Mouse (Mus musculus) forebrain, embryonic 11.5 days (tissue): ENCODE measurements at regions not wholly inside any gene's neighbourhood (a gene's known extent, or its start where the extent isn't known, plus 50 kb on each side); places are given as distances from the start of the nearest gene placed in this dataset.
"Not testable (repeated sequence)": the region's sequence is repeated elsewhere in the genome, so short reads cannot be mapped to it uniquely, and the experiment has no call there.

Experiments
- ATAC-seq: fragments of 200-750 bp; cut with Nextera tagmentation; replicated peaks from 2 replicates; pipeline ENCODE4 v1.8.0; 2017; ENCODE audit warnings: moderate TSS enrichment; ENCODE audit not compliant: low FRiP score
- DNase-seq: peaks from one replicate; pipeline ENCODE4 v3.0.0-alpha.2; 2017; ENCODE audit warnings: low spot score
- H3K27ac ChIP-seq: fragments of 300-500 bp; sonication (generic); 2 replicates; pipeline ENCODE4 v1.5.1; 2014; ENCODE audit warnings: low read depth, low read length
- H3K27me3 ChIP-seq: fragments of 300-500 bp; sonication (generic); 2 replicates; pipeline ENCODE4 v1.6.1; 2014; ENCODE audit warnings: mild to moderate bottlenecking, low read length, mixed read lengths; ENCODE audit not compliant: control insufficient read depth, insufficient read depth
- H3K36me3 ChIP-seq: fragments of 300-500 bp; sonication (generic); 2 replicates; pipeline ENCODE4 v1.6.1; 2014; ENCODE audit warnings: mild to moderate bottlenecking, low read length, moderate library complexity, mixed read lengths; ENCODE audit not compliant: control insufficient read depth, insufficient read depth
- H3K4me1 ChIP-seq: fragments of 300-500 bp; sonication (generic); replicated peaks from 2 replicates; pipeline ENCODE4 v1.6.1; 2014; ENCODE audit warnings: low read length, mixed read lengths; ENCODE audit not compliant: control insufficient read depth, insufficient read depth
- H3K4me2 ChIP-seq: fragments of 300-500 bp; sonication (generic); 2 replicates; pipeline ENCODE4 v1.6.1; 2014; ENCODE audit warnings: low read depth, mild to moderate bottlenecking, low read length, moderate library complexity, mixed read lengths; ENCODE audit not compliant: severe bottlenecking
- H3K4me3 ChIP-seq: fragments of 300-500 bp; sonication (generic); 2 replicates; pipeline ENCODE4 v1.5.1; 2014; ENCODE audit warnings: low read depth, low read length
- H3K9ac ChIP-seq: fragments of 300-500 bp; sonication (generic); 2 replicates; pipeline ENCODE4 v1.6.1; 2014; ENCODE audit warnings: low read length
- H3K9me3 ChIP-seq: fragments of 300-500 bp; sonication (generic); 2 replicates; pipeline ENCODE4 v1.6.1; 2016; ENCODE audit warnings: low read length, mixed read lengths; ENCODE audit not compliant: control insufficient read depth
- WGBS: fragments of 180-500 bp; shearing (Covaris S2); extraction: QIAGEN DNeasy Blood & Tissue Kit; methylation state at CpG from one replicate; pipeline ENCODE4 v1.1.7; 2014; 5-methylcytosine and 5-hydroxymethylcytosine counted together

- 87% methylated on average over 4 of the region's 4 CpGs for WGBS
- DNase-seq (no peak), ATAC-seq (no peak)
- Histone ChIP-seq H3K36me3 (no peaks in the 10 kb centered on the region), H3K4me3 (no peak overlapping the region), H3K4me1 (no peaks in the 10 kb centered on the region), H3K9ac (no peak overlapping the region), H3K27ac (no peak overlapping the region), H3K27me3 (no peaks in the 10 kb centered on the region), H3K4me2 (no peak overlapping the region), H3K9me3 (no peaks in the 10 kb centered on the region)
Measured at GRCm38 (mm10) chr6:4149663-4150062, 62.9 kb upstream of the Bet1 start.

- H3K36me3 ChIP-seq = no peaks in the 10 kb centered on the region
- H3K27me3 ChIP-seq = no peaks in the 10 kb centered on the region
- H3K4me3 ChIP-seq = no peak overlapping the region
- ATAC-seq (no peak), DNase-seq (no peak)
- 85% methylated on average over 2 of the region's 2 CpGs for WGBS
- no peaks in the 10 kb centered on the region for H3K9me3 ChIP-seq
- no peak overlapping the region for H3K9ac ChIP-seq
- no peak overlapping the region for H3K4me2 ChIP-seq
- no peak overlapping the region for H3K27ac ChIP-seq
- H3K4me1 ChIP-seq = no peaks in the 10 kb centered on the region
Measured at GRCm38 (mm10) chr6:4158293-4158692, 71.5 kb upstream of the Bet1 start.

DNA sequence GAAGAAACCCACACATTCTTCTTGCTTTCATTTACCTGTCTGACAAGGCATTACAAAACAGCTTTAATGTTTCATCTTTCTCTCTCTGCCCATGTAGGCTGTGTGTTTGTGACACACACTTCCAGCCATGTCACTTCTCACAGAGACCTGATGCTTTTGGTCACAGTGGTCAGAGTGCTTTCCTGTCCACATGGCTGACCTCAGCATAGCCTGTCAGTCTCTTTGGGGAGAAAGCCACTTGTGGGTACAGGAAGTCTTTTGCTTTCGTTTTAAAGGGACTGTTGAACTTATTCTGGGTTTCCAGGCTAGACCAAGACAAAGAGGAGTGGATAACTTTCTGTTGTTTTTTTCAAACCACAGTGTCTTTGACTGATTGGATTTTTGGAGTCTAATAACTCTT is 77.0 kb upstream of the Bet1 start:
- Histone ChIP-seq H3K9ac (no peak overlapping the region), H3K36me3 (no peaks in the 10 kb centered on the region), H3K9me3 (no peaks in the 10 kb centered on the region), H3K4me3 (no peak overlapping the region), H3K4me1 (no peaks in the 10 kb centered on the region), H3K4me2 (no peak overlapping the region), H3K27ac (no peak overlapping the region), H3K27me3 (no peaks in the 10 kb centered on the region)
- no peak for DNase-seq
- no peak for ATAC-seq
- WGBS = 77% methylated on average over 1 of the region's 1 CpGs

GRCm38 (mm10) chr6:4167112-4167511 is 80.3 kb upstream of the Bet1 start:
- DNase-seq = no peak
- Histone ChIP-seq H3K9ac (no peak overlapping the region), H3K27me3 (no peaks in the 10 kb centered on the region), H3K36me3 (no peaks in the 10 kb centered on the region), H3K4me2 (no peak overlapping the region), H3K4me1 (no peaks in the 10 kb centered on the region), H3K9me3 (no peaks in the 10 kb centered on the region), H3K27ac (no peak overlapping the region), H3K4me3 (no peak overlapping the region)
- ATAC-seq = no peak
- 50% methylated on average over 4 of the region's 4 CpGs for WGBS

- no peak overlapping the region for H3K4me2 ChIP-seq
- no peak overlapping the region for H3K4me3 ChIP-seq
- no peaks in the 10 kb centered on the region for H3K27me3 ChIP-seq
- no peaks in the 10 kb centered on the region for H3K36me3 ChIP-seq
- no peak overlapping the region for H3K27ac ChIP-seq
- H3K4me1 ChIP-seq = no peaks in the 10 kb centered on the region
- no peak for ATAC-seq
- DNase-seq = no peak
- no peak overlapping the region for H3K9ac ChIP-seq
- H3K9me3 ChIP-seq = no peaks in the 10 kb centered on the region
Measured at GRCm38 (mm10) chr6:4167757-4168156, 81.0 kb upstream of the Bet1 start.

DNA sequence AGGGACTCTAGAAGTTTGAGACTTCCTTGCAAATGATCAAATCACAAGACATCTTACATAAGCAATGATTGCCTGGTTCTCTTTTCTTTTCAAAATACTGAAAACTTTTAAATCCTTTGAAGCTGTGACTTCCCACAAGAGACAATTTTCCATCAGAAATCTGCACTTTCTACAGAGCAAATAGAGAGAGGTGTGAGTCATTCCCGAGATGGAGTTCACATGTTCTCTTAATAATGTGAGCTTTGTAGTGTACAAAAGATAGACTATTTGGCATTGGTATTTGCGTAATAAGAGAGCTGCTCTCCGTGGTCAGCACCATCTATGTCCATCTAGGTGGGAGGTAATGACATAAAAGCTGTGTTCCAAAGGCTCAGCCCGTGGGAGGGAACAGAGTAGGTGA is 84.8 kb upstream of the Bet1 start:
- Histone ChIP-seq H3K9ac (no peak overlapping the region), H3K27me3 (no peaks in the 10 kb centered on the region), H3K9me3 (no peaks in the 10 kb centered on the region), H3K4me1 (no peaks in the 10 kb centered on the region), H3K27ac (no peak overlapping the region), H3K4me3 (no peak overlapping the region), H3K36me3 (no peaks in the 10 kb centered on the region), H3K4me2 (no peak overlapping the region)
- no peak for ATAC-seq
- 53% methylated on average over 4 of the region's 4 CpGs for WGBS
- no peak for DNase-seq

- no peak overlapping the region for H3K27ac ChIP-seq
- H3K4me1 ChIP-seq = no peaks in the 10 kb centered on the region
- H3K4me2 ChIP-seq = no peak overlapping the region
- DNase-seq = no peak
- no peaks in the 10 kb centered on the region for H3K36me3 ChIP-seq
- H3K9ac ChIP-seq = no peak overlapping the region
- no peaks in the 10 kb centered on the region for H3K27me3 ChIP-seq
- H3K9me3 ChIP-seq = no peaks in the 10 kb centered on the region
- 80% methylated on average over 4 of the region's 4 CpGs for WGBS
- no peak for ATAC-seq
- no peak overlapping the region for H3K4me3 ChIP-seq
Measured at GRCm38 (mm10) chr6:4187683-4188082, 100.9 kb upstream of the Bet1 start.

DNA sequence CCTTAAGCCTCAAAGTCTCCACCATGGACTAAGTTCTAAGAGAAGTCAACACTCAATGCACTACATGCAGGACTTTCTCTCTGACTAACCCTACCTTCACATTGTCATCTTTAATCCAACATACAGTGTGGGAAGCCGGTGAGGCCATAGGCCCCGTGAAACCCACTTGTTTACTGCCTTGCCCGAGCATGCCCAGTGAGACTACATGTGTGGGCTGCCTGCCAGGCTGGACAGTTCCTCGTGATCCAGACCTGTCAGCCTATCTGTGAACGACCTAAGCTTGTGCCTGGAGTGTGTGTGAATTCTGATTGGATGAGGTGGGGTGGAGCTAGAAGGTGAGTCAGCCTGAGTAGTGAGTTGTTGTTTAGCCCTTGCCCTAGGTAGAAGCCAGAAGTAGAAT is 104.2 kb upstream of the Bet1 start:
- WGBS = 78% methylated on average over 5 of the region's 5 CpGs
- not testable (repeated sequence) for H3K4me2 ChIP-seq, H3K36me3 ChIP-seq, ATAC-seq, H3K27ac ChIP-seq, H3K4me3 ChIP-seq, H3K4me1 ChIP-seq, H3K27me3 ChIP-seq, H3K9ac ChIP-seq, H3K9me3 ChIP-seq, DNase-seq

- Histone ChIP-seq H3K4me3 (no peak overlapping the region), H3K9ac (no peak overlapping the region), H3K27me3 (no peaks in the 10 kb centered on the region), H3K27ac (no peak overlapping the region), H3K4me1 (no peaks in the 10 kb centered on the region), H3K4me2 (no peak overlapping the region), H3K9me3 (no peaks in the 10 kb centered on the region), H3K36me3 (no peaks in the 10 kb centered on the region)
- DNase-seq (no peak), ATAC-seq (no peak)
- 82% methylated on average over 5 of the region's 5 CpGs for WGBS
Measured at GRCm38 (mm10) chr6:4193286-4193685, 106.5 kb upstream of the Bet1 start.
